Mouse (Mus musculus) ovary, postnatal 10 days (tissue): Measurements from ENCODE around the gene Myo6.

Experiments used
- DNase-seq: peaks from one replicate; pipeline ENCODE4 v3.0.0; 2022; ENCODE audit warnings: low spot score

The Myo6 gene

DNA sequence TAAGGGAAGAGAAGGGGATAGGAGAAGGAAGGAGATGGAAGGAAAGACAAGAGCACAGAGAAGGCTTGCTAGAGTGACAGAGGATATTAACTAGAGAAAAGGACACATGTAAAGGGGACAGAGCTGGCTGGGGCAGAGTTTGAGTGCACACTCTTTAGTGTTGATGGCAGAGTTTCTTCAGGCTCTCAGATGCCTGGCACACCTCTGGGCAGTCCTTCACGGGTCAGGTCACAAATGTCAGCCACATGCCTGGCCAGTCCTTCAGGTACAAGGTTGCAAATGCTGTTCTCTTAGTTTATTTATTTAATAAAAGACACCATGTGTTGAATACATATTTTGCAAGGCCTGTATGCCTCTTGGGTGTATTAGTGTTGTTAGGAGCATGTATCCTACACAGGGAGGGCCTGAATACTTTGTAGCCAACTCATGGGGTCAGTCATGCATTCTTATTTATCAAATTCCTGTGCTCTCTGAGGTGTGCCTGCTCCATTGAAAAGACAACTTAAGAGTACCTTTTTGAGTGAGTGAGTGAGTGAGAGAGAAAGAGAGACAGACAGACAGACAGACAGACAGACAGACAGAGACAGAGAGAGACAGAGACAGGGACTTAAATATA, 72.5 kb downstream of the Myo6 start:
- no peak for DNase-seq

DNA sequence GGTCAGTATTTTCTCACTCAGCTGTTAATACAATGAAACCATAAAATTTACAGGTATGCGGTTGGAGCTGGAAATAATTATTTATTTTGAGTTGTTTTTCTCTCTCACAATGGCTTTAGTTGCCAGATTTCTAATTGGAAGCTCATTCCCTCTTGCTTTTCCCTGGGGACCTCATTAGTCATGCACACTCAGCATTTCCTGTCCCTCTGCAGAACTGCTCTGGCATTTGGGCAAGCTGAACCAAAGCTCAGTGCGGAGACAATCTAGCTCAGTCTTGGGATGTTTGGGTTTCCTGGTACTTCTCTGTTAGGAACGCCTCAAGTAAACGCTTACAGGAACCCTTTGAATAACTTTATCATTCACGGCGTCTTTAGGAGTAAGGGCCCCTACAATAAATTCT, 76.9 kb downstream of the Myo6 start:
- DNase-seq, result no peak

DNA sequence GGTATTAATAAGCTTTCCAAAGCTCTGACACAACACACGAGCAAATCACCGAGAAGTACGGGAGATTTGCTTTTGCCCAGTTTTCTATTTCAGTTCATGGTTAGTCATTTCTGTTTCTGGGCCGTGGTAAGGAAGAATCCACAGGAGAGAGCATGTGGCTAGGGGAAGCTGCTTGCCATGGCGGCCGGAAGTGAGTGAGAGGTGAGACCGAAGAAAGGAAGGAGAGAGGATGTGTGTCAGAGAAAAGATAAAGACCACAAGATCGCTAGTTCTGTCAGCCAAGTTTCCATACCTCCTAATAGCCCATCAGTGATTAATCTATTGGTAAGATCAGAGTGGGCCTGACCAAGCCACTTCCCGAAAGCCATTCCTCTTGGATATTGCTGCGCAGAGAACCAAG, 87.3 kb downstream of the Myo6 start:
- DNase-seq, result no peak

DNA sequence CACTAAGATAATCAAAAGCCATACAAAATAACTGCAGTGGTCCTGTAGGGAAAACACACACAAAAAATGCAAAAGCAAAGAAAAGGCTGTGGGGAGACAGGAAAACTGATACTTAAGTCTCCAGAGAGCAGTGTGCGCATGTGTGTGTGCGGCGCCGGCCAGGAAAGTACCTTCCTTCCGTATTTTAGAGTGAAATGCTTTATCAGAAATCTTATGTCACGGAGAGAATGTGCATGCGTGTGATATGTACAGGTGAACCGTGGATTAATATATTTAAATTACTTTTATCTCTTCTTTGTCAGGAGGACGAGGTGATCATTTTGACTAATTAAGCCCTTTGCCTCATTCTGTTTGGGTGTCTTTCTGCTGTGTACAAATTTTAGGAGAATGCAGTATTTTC, 88.4 kb downstream of the Myo6 start:
- no peak for DNase-seq

DNA sequence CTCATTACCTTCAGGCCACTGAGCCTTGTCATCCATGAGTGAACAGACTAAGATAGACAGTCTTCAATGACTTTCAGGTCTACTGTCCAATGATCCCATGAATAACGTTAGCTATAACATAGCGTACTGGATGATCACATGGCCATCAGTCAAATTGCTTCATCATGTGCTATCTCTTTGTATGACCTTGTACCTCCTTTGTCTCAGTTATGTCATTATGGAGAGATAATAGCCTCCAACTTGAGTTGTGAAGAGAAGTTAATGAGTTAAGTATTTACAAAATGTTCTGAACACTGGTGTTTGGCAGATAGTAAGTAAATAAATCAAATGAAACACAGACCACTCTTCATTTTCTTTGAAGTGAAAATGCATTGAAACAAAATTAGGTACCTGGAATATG, 91.7 kb downstream of the Myo6 start:
- DNase-seq, result no peak

DNA sequence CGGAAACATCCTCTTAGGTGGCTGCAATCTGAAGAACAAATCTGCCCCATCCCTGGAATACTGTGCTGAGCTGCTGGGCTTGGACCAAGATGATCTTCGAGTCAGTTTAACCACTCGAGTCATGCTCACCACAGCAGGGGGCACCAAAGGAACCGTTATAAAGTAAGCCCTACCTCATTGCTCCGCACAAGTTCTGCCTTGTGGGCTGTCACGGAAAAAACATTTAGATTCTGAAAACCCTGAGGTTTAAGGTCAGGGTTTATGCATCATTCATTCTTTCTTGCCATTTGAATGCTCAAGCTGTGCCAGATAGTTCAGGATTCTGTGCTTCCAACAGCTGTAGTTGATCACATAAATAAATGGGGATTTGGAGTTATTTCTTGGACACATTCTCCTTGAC, 93.6 kb downstream of the Myo6 start:
- no peak for DNase-seq

DNA sequence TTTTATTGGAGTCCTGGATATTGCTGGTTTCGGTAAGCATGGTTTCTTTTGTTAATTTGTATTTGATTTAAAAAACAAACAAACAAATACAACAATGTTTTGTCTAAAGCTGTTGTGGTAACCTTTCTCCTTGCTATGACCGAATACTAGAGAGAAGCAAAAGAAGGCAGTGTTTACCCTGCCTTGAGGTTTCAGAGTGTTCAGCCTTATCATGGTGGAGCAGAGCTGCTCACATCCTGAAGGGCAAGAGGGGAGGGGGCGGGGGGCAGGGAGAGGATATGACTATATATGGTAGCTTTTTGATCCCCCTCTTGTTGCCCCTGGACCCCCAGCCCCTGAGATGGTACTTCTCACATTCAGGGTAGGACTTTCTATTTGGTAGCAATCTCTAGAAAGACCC, 96.1 kb downstream of the Myo6 start:
- DNase-seq, result no peak

DNA sequence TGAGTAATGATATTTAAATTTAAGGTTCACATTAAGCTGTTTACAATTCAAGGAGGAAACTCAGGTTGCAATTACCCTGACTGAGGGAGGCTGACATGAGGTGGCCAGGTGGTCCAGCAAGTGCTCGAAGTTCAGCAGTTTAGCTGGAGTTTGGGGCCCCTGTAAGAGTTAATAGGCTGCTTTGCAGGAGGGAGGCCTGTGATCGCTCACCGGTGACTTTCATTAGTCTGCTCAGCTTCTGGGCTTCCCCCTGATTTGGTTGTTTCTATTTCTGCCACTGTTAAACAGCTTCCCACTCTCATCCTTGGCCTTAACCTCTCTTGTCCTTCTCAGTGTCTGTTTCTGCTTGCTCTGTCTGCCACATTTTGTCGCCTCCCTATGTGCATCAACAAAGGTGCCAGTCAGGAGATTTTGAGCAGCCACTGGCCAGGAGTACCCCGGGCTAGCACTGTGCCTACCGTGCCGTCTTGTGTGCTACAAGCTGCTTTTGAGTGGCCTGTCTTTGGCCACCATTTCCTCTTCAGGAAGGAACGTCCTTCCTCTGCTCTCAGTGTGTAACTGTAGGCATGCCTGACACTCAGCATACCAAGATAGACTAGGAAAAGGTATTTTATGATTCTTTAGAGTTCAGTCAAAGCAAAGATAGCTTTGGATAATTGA, 97.7 kb downstream of the Myo6 start:
- DNase-seq, result no peak

DNA sequence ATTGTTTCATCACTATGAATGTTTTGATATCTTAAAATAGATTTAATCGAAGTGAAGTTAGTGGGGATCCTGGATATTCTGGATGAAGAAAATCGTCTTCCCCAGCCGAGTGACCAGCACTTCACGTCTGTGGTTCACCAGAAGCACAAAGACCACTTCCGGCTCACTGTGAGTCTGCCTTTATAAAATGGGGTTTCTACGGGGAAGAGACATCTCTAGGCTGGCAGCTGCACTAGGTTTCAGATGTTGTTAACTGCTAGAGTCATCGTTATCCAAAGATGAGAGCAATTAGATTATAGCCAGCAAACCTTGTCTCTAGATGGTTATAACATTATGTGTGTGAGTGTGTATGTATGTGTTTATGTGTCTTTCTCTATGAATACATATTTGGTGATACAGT, 101.3 kb downstream of the Myo6 start:
- no peak for DNase-seq

DNA sequence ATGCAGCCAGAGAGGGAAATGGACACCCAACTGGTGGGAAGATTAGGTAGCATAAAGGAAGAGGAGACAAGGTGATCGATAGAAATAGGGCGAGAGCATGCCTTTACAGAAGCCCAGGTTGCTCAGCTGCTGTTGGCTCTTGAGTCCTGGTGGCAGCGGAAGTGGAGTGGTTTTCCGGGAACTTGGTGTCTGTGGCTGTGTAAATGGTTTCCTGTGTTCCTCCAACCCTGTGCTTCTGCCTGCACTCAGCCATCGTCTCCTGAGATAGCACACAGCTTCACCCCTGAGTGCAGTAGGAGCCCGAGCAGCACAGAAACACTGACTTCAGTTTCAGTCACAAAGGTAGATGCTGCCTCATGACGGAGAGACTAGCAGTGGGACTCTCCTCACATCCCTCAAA, 101.7 kb downstream of the Myo6 start:
- no peak for DNase-seq

DNA sequence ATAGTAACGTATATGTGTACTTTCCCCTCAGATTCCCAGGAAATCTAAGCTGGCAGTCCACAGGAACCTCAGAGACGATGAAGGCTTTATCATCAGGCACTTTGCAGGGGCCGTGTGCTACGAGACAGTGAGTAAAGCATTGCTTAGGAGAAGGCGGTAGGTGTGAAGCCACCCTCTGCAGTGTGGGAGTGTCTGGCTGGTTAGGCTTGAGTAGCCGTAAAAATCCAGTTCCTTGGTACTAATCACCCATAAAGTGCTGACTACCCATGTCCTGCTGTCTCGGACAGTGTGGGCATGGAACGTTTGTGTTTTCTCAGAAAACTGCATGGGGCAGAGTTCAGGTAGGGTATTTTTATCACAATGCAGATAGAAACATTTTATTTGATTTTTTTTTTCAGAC, 104.8 kb downstream of the Myo6 start:
- DNase-seq, result no peak

DNA sequence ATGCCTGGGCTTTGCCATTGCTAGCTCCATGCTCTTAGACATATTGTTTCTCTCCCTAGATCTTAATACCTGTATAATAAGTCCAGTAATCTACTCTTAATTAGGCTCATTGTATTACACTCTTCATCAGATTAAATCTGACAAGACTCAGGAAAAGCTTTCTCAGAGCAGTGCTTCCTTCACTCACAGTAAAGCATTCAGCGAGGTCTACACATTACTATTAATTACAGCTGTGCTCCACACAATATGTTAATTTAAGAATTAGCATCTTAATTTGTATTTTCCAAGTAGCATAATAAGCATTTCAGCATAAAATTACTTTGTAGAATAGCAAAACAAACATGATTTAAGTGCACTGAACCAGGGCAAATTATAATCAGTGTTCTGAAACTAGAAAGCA, 108.1 kb downstream of the Myo6 start:
- no peak for DNase-seq

DNA sequence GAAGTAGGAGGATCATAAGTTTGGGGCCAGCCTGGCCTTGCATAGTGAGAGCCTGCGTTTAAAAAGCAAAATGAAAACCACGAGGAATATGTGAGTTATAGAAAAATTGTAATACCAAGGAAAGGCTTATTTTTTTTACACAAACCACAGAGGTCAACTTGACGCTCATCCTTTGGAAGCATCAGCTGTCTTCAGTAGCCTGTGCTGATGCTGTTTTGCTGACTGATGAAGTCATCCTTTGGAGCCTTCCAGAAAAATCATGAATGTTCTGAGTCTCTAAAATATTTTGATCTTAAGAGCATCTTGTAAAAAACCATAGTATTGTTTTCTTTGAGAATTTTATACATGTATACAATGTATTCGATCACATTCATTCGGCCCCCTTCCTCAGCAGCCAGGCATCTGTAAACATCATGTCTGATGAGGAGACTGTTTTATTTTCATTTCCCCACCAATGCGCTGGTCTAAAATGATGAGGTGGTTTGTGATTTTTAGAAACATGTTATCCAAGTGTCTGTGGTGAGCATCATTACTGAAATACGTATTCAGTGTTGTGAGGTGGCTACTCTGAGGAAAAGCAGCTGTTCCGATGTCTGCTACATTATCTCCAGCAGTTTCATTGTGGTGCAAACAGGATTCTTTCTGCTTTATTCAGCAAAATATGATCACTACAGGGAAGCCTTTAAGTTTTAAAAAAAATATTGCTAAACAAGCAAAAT, 110.4 kb downstream of the Myo6 start:
- DNase-seq, result no peak

DNA sequence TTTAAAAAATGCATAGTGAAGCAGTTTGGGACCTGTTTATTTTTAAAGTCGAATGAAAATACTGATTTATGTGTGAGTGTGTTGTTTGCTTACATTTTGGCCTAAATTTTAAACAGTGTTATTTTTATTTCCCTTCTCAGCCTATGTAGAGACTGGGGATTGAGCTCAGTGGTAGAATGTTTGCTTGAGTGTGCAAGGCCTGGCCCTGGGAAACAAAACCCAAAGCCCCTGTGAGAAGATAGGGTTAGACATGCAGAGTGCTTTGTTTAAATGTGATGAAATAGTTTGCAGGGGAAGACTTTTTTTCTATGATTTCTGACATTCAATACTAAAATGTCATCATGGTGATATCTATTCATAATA, 110.9 kb downstream of the Myo6 start:
- no peak for DNase-seq

DNA sequence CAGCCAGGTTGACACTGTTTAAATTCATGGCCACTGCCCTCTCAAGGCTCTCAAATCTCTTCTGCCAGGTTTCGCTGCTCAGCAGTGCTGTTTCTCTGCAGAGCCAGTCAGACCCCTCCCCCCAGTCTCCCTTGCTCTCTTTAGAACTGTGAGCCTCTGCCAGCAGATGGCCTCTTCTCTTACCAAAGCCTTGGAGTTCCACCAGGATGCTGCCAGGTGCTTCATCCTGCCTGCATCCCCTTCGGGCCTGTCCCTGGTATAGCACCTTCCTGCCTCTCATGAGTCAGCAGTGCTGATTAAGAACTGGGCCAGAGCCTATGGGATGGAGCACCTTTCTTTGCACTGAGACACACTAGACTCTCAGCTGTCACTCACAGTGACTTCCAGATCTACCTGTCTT, 112.3 kb downstream of the Myo6 start:
- no peak for DNase-seq

DNA sequence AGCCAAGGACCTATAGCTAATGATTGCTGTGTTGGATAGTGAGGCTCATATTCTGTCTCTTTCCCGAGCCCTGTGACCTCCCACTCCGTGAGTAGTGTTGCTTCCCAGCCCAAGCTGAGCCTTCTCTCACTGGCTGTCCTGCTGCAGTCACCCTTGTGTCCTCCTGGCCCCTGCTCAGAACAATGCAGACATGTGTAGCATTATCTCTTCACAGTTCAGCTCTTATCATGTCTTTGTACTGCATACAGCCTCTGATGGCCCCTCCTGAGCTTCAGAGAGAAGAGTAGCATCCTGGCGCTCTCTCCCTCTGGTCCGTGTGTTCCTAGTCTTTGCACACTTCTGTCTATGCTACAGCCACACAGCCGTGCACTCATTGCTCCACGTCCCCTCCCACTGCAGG, 112.9 kb downstream of the Myo6 start:
- no peak for DNase-seq

DNA sequence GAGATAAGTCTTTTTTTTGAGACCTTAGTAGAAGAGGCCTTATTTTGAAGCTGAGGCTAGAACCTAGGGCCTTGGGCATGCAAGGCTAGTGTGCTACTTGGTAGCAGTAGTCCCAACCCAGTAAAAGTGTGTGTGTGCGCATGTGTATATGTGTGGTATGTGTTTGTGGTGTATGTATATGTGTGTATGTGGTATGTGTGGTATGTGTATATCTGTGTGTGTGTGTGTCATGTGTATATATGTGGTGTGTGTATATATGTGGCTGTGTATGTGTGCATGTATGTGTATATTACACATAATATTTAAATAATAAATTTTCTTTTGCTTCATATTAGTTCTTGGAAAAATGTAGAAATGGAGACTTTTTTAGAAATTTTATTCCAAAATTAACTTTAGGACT, 115.9 kb downstream of the Myo6 start:
- no peak for DNase-seq

DNA sequence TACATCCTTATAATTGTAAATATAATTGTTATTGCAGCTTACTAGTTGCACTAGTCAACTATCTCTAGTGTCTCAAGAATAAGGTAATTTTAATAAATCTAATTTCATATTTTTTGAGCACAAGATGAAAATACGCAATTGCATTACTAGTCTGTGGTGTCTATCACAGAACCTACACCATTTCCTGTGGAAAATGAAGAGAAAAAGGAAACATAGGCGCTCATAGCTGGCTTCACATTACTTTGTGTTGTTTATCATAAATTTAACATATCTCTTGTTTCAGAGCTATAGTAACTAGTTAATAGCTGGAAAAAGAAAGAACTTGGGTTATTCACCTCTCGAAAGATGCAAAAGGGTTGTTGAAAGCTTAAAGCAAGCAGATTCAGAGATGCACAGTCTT, 117.6 kb downstream of the Myo6 start:
- DNase-seq, result no peak

DNA sequence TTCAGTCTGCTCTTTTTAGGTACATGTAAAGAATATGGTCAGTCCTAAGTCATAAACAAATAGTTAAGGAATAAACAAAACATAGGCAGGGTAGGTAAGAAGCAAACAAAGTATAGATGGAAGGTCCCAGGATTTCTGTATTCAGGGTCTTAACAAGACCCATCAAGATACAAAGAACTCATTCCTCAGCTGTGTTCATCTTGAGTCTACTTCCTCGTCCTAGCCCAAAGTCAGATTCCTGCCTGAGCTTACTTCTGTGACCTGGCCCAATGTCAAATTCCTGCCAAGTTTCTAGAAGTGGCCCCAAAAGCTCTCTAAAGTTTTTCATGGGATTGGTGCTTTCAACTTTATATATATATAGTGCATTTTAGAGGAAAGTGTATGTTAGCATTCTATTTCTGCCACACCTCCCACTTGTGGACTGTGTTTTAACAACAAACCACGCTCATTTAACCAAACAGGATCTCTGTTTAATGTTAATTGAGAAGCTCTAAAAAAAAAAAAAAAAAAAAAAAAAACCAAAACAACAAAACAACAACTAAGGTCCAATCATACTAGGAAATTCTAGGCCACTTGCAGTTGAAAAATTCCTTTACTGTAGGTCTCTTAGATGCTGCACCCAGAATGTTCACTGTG, 119.8 kb downstream of the Myo6 start:
- no peak for DNase-seq

DNA sequence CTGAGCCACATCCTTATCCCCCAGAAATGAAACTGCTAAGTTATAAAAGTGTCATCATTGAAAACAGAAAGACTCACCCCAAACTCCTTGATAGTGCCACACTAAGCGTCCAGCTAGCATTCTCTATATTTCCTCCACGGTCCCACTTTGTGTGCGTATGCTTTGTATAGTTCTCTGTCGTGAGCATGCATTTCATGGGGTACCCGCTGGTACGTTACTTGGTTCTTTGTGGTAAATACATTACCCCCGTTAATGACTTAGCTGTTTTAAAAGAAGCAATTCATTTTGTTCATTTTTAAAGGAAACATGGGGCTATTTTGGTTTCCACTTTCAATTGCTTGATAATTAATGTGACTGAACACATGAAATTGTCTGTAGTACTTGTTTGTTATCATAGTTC, 122.0 kb downstream of the Myo6 start:
- DNase-seq, result no peak

DNA sequence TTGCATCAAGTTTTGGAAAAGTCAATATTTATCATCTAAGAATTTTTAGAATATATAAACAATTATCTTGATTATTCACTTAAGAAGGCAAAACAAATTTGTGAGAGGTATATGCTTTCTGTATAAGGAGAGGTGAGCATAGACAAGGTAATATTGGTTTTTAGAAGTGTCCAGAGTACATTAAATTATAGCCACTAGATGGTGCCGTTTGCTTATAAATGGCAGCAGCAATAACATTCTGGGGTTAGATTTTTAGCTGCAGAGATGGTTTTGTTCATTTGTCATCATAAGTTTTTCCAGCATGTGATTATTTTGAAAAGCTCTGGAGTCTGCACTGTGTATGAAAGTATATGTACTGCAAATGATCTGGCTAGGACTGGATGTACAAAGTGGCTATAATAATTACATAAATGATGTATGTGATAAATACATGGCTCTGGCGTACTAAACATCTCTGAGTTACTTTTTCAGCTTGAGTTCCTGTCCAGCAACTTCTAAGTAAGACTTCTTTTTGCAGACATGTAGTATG, 128.3 kb downstream of the Myo6 start:
- DNase-seq, result no peak

DNA sequence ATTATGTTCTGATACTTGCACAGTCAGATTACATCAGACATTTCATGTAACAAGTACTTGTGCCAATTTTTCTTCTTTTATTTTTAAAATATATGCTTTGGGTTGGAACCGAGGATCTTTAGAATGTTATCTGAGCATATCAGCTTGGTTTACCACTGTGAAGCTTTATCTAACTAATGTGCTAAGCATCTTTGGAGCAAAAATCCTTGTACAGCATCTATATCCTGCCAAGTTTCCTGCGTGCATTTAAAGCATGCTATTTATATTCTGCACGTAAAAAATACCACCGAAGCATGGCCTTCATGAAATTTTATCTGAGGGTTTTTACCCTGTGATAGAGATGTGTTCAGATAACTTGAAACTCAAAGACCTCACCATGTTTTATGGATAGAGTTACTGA, 131.3 kb downstream of the Myo6 start:
- DNase-seq, result no peak

DNA sequence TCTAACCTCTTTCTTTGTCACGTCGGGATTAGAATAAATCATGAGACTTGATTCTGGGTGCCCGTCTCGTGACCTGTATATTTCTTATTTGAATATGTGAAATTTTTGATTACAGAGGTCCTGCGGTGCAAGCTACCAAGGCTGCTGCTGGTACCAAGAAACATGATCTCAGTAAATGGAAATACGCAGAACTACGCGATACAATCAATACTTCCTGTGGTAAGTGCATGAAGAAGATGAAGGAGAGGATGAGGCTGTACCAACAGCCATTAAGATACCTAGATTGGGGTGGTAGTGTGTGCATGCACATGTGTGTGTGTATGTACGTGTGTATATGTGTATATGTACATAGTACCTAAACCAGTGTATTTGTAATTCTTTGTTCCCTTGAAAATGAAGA, 134.2 kb downstream of the Myo6 start:
- no peak for DNase-seq
